Mouse (Mus musculus): ENCODE data around the gene Selenoh. TPM values are rescaled to one million over a fixed set of nuclear protein-coding genes. Genes with fewer than 3 reads are reported as not detected.

Gene Selenoh
- total and polyA plus RNA-seq, 2 experiments from 2014 or later = 194 to 228 TPM

DNA sequence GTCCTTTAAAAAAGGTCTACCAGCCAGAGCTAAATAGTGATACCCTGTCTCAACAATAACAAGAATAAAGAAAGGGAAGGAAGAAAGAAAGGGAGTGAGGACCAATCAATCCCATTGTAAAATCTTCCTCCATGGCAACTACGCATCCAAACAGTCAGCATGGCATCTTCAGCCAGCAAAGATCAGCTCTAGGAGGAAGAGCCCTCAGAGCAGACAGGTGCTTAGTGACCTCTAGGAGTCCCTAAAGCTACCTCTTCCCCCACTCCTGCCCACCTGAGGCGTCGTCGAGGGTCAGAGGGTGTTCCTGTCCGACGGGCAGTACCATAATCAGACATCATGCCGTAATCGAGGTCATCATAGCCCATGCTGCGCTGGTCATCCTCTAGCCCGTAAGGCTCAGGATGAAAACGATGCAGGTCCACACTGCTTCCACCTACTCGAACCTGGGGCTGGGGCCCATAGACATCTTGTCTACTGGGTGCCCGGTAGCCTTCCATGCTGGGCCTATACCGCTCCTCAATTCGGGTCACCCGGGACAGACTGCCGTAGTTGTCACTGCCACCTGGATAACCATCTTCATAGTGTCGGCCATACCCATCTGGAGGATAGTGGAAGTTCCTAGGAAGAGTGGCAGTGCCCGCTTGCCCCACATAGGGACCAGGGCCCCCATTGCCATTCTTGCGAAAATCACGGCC is 50.8 kb downstream of the Selenoh start:
- Histone ChIP-seq H3K27me3 (ENCODE audit: insufficient read depth, low read length) (no peaks in the 10 kb centered on the region), H3K4me3 (ENCODE audit: low read depth, low read length) (no peak overlapping the region), H3K9ac (no peak overlapping the region), H3K4me1 (ENCODE audit: insufficient read depth) (no peaks in the 10 kb centered on the region), H3K27ac (ENCODE audit: low read depth, low read length) (no peak overlapping the region), H3K9me3 (ENCODE audit: low read length) (no peaks in the 10 kb centered on the region), H3K36me3 (ENCODE audit: insufficient read depth) (peaks cover 47% of the 10 kb centered on the region), H3K4me2 (ENCODE audit: low read depth) (no peak overlapping the region)
- no peak for ATAC-seq
- DNase-seq = no peak
- no peak for TF ChIP-seq CTCF (IDR thresholded peaks at IDR 0.05; ENCODE audit: low read depth)
- WGBS = 97% methylated on average over 21 of the region's 21 CpGs

Other genes starting within 250 kb of the Selenoh start
- 12.5 and 14.1 TPM in 2 replicates for gene Calcrl, start 245.4 kb downstream of the Selenoh start, total RNA-seq (2014; rRNA removed)
- gene Calcrl, start 245.4 kb downstream of the Selenoh start, polyA plus RNA-seq (2015; fragmentation: Nextera tagmentation; extraction: Ambion mirVana) = 3.9 and 6.1 TPM in 2 replicates
- 11.6 and 16.2 TPM in 2 replicates for gene Tfpi, start 194.0 kb downstream of the Selenoh start, total RNA-seq (2014; rRNA removed)
- gene Tfpi, start 194.0 kb downstream of the Selenoh start, polyA plus RNA-seq (2015; fragmentation: Nextera tagmentation; extraction: Ambion mirVana) = 11.4 and 11.7 TPM in 2 replicates
- gene Ctnnd1, start 20.0 kb downstream of the Selenoh start, total RNA-seq (2014; rRNA removed) = 86.2 and 87.7 TPM in 2 replicates
- 15.7 and 18.1 TPM in 2 replicates for gene Ctnnd1, start 20.0 kb downstream of the Selenoh start, polyA plus RNA-seq (2015; fragmentation: Nextera tagmentation; extraction: Ambion mirVana)
- gene Btbd18, start 11.7 kb downstream of the Selenoh start, total RNA-seq (2014; rRNA removed) = 0.10 TPM in 1 of 2 replicates, not detected in the other
- 0.13 and 0.25 TPM in 2 replicates for gene Btbd18, start 11.7 kb downstream of the Selenoh start, polyA plus RNA-seq (2015; fragmentation: Nextera tagmentation; extraction: Ambion mirVana)
- gene Gm28635, start 7.3 kb upstream of the Selenoh start, total RNA-seq (2014; rRNA removed) = not detected in 2 replicates
- gene Gm28635, start 7.3 kb upstream of the Selenoh start, polyA plus RNA-seq (2015; fragmentation: Nextera tagmentation; extraction: Ambion mirVana) = not detected in 2 replicates
- 46.8 and 47.5 TPM in 2 replicates for gene Med19, start 7.6 kb upstream of the Selenoh start, total RNA-seq (2014; rRNA removed)
- gene Med19, start 7.6 kb upstream of the Selenoh start, polyA plus RNA-seq (2015; fragmentation: Nextera tagmentation; extraction: Ambion mirVana) = 45.8 and 48.7 TPM in 2 replicates
- gene Tmx2, start 8.4 kb upstream of the Selenoh start, total RNA-seq (2014; rRNA removed) = 115 and 130 TPM in 2 replicates
- gene Tmx2, start 8.4 kb upstream of the Selenoh start, polyA plus RNA-seq (2015; fragmentation: Nextera tagmentation; extraction: Ambion mirVana) = 206 and 248 TPM in 2 replicates
- 22.9 and 27.5 TPM in 2 replicates for gene Zdhhc5, start 44.4 kb upstream of the Selenoh start, total RNA-seq (2014; rRNA removed)
- 13.1 TPM in 2 replicates for gene Zdhhc5, start 44.4 kb upstream of the Selenoh start, polyA plus RNA-seq (2015; fragmentation: Nextera tagmentation; extraction: Ambion mirVana)
- gene Clp1, start 56.6 kb upstream of the Selenoh start, total RNA-seq (2014; rRNA removed) = 13.2 and 18.7 TPM in 2 replicates
- gene Clp1, start 56.6 kb upstream of the Selenoh start, polyA plus RNA-seq (2015; fragmentation: Nextera tagmentation; extraction: Ambion mirVana) = 15.6 and 15.8 TPM in 2 replicates
- 14.8 and 15.0 TPM in 2 replicates for gene Ypel4, start 63.3 kb upstream of the Selenoh start, total RNA-seq (2014; rRNA removed)
- gene Ypel4, start 63.3 kb upstream of the Selenoh start, polyA plus RNA-seq (2015; fragmentation: Nextera tagmentation; extraction: Ambion mirVana) = 7.4 and 9.3 TPM in 2 replicates
- 2.2 and 3.0 TPM in 2 replicates for gene Gm19426, start 72.9 kb upstream of the Selenoh start, total RNA-seq (2014; rRNA removed)
- gene Gm19426, start 72.9 kb upstream of the Selenoh start, polyA plus RNA-seq (2015; fragmentation: Nextera tagmentation; extraction: Ambion mirVana) = 2.2 and 2.6 TPM in 2 replicates
- gene Serping1, start 104.7 kb upstream of the Selenoh start, total RNA-seq (2014; rRNA removed) = 9.1 and 19.2 TPM in 2 replicates
- gene Serping1, start 104.7 kb upstream of the Selenoh start, polyA plus RNA-seq (2015; fragmentation: Nextera tagmentation; extraction: Ambion mirVana) = 23.1 and 24.8 TPM in 2 replicates
- gene Ube2l6, start 128.1 kb upstream of the Selenoh start, total RNA-seq (2014; rRNA removed) = 14.8 and 15.1 TPM in 2 replicates
- 14.9 and 18.1 TPM in 2 replicates for gene Ube2l6, start 128.1 kb upstream of the Selenoh start, polyA plus RNA-seq (2015; fragmentation: Nextera tagmentation; extraction: Ambion mirVana)
- gene Smtnl1, start 151.9 kb upstream of the Selenoh start, total RNA-seq (2014; rRNA removed) = 0.29 TPM in 1 of 2 replicates, not detected in the other
- gene Smtnl1, start 151.9 kb upstream of the Selenoh start, polyA plus RNA-seq (2015; fragmentation: Nextera tagmentation; extraction: Ambion mirVana) = 0.17 TPM in 1 of 2 replicates, not detected in the other
- gene Timm10, start 156.2 kb upstream of the Selenoh start, total RNA-seq (2014; rRNA removed) = 67.3 and 74.6 TPM in 2 replicates
- 97.7 and 116 TPM in 2 replicates for gene Timm10, start 156.2 kb upstream of the Selenoh start, polyA plus RNA-seq (2015; fragmentation: Nextera tagmentation; extraction: Ambion mirVana)
- 0.92 and 3.0 TPM in 2 replicates for gene Slc43a1, start 168.1 kb upstream of the Selenoh start, total RNA-seq (2014; rRNA removed)
- 0.91 and 0.94 TPM in 2 replicates for gene Slc43a1, start 168.1 kb upstream of the Selenoh start, polyA plus RNA-seq (2015; fragmentation: Nextera tagmentation; extraction: Ambion mirVana)
- gene Rtn4rl2, start 215.9 kb upstream of the Selenoh start, total RNA-seq (2014; rRNA removed) = 17.7 and 23.7 TPM in 2 replicates
- 25.8 and 26.1 TPM in 2 replicates for gene Rtn4rl2, start 215.9 kb upstream of the Selenoh start, polyA plus RNA-seq (2015; fragmentation: Nextera tagmentation; extraction: Ambion mirVana)

Measured in forebrain, postnatal 0 days (tissue).